Mouse (Mus musculus): Measurements from ENCODE around the gene Psmb8.

DNA sequence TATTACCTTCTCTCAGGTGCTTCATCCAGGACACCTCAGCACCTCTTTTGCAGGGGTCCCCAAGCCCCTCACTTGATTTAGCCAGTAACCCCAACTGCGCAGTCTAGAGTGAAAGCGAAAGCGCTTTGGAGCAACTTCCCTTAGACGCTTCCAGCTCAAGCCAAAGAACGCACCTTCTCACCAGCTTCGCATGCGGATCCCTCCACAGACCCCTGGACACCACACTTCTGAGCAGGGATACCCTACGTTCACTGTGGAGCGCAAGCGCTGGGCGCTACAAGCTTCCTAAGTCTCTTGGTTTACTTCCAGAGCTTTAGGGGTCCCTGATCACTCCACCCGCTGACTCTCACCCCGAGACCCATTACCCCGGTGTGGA is 10.6 kb upstream of the Psmb8 start:
- TF ChIP-seq CTCF (IDR thresholded peaks at IDR 0.05; ENCODE audit: low read depth) (no peak), EP300 (IDR thresholded peaks at IDR 0.05; ENCODE audit: low read depth) (no peak)

All from liver, embryonic 14.5 days (tissue).